Mouse (Mus musculus) heart, embryonic 16.5 days (tissue): ENCODE measurements around the gene Tiam2. TPM values are rescaled to one million over a fixed set of nuclear protein-coding genes. Genes with fewer than 3 reads are reported as not detected.

Experiments used
- ATAC-seq: fragments of 200-750 bp; cut with Nextera tagmentation; replicated peaks from 2 replicates; pipeline ENCODE4 v1.8.0; 2017; ENCODE audit warnings: moderate number of reproducible peaks; ENCODE audit not compliant: insufficient read depth, low FRiP score; ENCODE audit errors: extremely low read depth
- H3K27ac ChIP-seq: fragments of 300-500 bp; sonication (generic); 2 replicates; pipeline ENCODE4 v1.5.1; 2014; ENCODE audit warnings: mild to moderate bottlenecking, low read length, control low read depth, moderate library complexity
- H3K27me3 ChIP-seq: fragments of 300-500 bp; sonication (generic); 2 replicates; pipeline ENCODE4 v1.6.1; 2014; ENCODE audit warnings: low read length, mixed read lengths; ENCODE audit not compliant: control insufficient read depth, insufficient read depth
- H3K36me3 ChIP-seq: fragments of 300-500 bp; sonication (generic); 2 replicates; pipeline ENCODE4 v1.6.1; 2014; ENCODE audit not compliant: control insufficient read depth, insufficient read depth
- H3K4me1 ChIP-seq: fragments of 300-500 bp; sonication (generic); 2 replicates; pipeline ENCODE4 v1.6.1; 2014; ENCODE audit warnings: low read length, mixed read lengths; ENCODE audit not compliant: control insufficient read depth, insufficient read depth
- H3K4me2 ChIP-seq: fragments of 300-500 bp; sonication (generic); 2 replicates; pipeline ENCODE4 v1.6.1; 2014; ENCODE audit warnings: low read depth, mild to moderate bottlenecking, control low read depth, low read length
- H3K4me3 ChIP-seq: fragments of 300-500 bp; sonication (generic); 2 replicates; pipeline ENCODE4 v1.5.1; 2014; ENCODE audit warnings: mild to moderate bottlenecking, control low read depth, low read length
- H3K9ac ChIP-seq: fragments of 300-500 bp; sonication (generic); 2 replicates; pipeline ENCODE4 v1.6.1; 2014; ENCODE audit warnings: low read length, control low read depth
- H3K9me3 ChIP-seq: fragments of 300-500 bp; sonication (generic); replicated peaks from 2 replicates; pipeline ENCODE4 v1.6.1; 2016; ENCODE audit warnings: low read length; ENCODE audit not compliant: control insufficient read depth
- WGBS: fragments of 180-500 bp; shearing (Covaris S2); extraction: QIAGEN DNeasy Blood & Tissue Kit; methylation state at CpG from one replicate; pipeline ENCODE4 v1.1.7; 2014; 5-methylcytosine and 5-hydroxymethylcytosine counted together
- polyA plus RNA-seq: library from polyadenylated mRNA; unstranded; fragments of >200 nt; fragmentation: Nextera tagmentation; extraction: Ambion mirVana; gene quantifications from 2 replicates; pipeline ENCODE4 v1.2.1, GENCODE M21; 2015

Tiam2 gene
- polyA plus RNA-seq = 3.5 and 3.9 TPM in 2 replicates

DNA sequence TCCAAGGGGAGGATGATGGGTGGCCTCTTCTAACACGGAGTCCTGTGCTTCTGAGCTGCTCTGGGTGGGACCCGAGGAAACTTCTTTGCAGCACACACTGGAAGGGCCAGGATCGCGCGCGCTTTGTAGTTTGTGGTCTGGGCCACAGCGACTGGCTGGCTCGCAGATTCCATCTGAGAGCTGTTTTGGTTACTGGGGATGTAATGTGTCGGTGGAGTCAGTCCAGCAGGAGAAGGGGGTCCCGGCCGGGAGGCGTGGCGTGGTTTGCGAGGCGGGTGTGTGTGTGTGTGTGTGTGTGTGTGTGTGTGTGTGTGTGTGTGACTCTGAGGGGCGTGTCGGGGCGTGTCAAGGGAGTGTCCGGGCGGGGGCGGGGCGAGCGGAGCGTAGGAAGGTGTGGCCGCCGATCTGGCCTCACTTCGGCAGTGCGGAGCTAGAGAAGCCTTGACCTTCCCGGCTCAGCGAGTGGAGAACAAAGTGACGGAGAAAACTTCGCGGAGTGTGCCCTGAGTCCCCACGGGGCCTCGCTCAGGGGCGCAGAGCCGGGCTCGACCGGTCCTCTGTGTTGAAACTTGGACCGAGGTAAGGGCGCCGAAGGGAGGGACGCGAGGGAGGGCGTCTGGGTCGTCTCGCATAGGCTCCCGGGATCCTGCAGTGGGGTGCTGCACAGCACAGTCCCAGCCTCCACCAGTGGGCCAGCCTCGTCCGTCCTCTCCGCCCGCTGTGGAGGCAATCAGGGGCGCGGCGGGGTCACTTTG is at the start of gene Tiam2:
Gene Tiam2 (plus strand): TSS at position 426 of the 755 bp plus-strand sequence.
- Histone ChIP-seq H3K4me3 (peak within 1 kb of the TSS; percentile 80), H3K27ac (no peak within 1 kb of the TSS), H3K9ac (peak within 1 kb of the TSS; percentile 81), H3K4me1 (0 out of 2 replicates have a peak, but pooled peaks cover 6% of the 10 kb centered on the region), H3K4me2 (peak within 1 kb of the TSS; percentile 86), H3K27me3 (no peaks in the 10 kb centered on the region; the same call in 1 of the 2 replicates), H3K9me3 (no peaks in the 10 kb centered on the region), H3K36me3 (no peaks in the 10 kb centered on the region)
- peak; percentile 91 for ATAC-seq
- under 1% methylated on average over 55 of the region's 55 CpGs for WGBS

DNA sequence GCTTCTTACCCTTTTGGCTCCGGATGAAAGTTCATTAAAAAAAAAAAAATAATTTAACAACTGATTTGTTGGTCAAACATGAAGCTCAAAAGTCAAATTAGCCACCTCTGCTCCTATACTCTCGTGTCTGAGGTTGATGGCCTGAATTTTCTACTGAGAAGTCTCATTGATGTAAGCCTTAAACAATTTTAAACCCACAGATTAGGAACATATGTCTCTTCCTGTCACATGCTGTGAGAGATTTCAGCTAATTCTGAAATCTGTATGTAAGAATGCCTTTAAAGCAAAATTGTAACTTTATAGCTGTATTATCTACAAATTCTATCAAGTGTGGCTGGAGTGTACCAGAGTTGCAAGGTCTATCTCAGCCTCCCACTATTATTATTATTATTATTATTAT is 46.1 kb upstream of the Tiam2 start:
- WGBS = 72% methylated on average over 2 of the region's 2 CpGs
- H3K4me2 ChIP-seq = no peak overlapping the region
- no peak for ATAC-seq
- no peak overlapping the region for H3K9ac ChIP-seq
- H3K36me3 ChIP-seq = no peaks in the 10 kb centered on the region
- no peak overlapping the region for H3K4me3 ChIP-seq
- no peaks in the 10 kb centered on the region for H3K9me3 ChIP-seq
- peaks cover 7% of the 10 kb centered on the region; the same call in 1 of the 2 replicates for H3K4me1 ChIP-seq
- no peak overlapping the region for H3K27ac ChIP-seq
- H3K27me3 ChIP-seq = no peaks in the 10 kb centered on the region

DNA sequence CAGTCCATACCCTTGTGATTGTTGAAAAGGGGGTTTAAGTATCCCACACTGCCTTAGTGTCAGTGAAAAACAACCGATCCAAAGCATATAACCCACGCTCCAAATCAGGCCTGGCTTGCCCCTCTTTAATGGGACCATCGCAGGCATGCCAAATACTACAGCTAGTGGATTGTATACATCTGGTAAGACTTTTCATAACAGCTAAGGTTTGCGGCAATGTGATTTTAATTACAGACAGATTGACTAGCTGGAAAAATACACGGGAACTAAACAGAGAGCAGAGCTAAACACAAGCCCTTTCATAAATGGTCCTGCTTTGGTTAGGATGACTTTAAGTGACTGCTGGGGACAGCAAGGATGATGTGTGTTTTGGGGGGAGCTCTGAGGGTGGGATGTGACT is 44.4 kb upstream of the Tiam2 start:
- ATAC-seq = no peak
- Histone ChIP-seq H3K27ac (no peak overlapping the region), H3K9me3 (no peaks in the 10 kb centered on the region), H3K27me3 (no peaks in the 10 kb centered on the region), H3K4me2 (no peak overlapping the region), H3K4me1 (peaks cover 8% of the 10 kb centered on the region; the same call in 1 of the 2 replicates), H3K4me3 (no peak overlapping the region), H3K36me3 (no peaks in the 10 kb centered on the region), H3K9ac (no peak overlapping the region)
- 77% methylated on average over 5 of the region's 5 CpGs for WGBS

DNA sequence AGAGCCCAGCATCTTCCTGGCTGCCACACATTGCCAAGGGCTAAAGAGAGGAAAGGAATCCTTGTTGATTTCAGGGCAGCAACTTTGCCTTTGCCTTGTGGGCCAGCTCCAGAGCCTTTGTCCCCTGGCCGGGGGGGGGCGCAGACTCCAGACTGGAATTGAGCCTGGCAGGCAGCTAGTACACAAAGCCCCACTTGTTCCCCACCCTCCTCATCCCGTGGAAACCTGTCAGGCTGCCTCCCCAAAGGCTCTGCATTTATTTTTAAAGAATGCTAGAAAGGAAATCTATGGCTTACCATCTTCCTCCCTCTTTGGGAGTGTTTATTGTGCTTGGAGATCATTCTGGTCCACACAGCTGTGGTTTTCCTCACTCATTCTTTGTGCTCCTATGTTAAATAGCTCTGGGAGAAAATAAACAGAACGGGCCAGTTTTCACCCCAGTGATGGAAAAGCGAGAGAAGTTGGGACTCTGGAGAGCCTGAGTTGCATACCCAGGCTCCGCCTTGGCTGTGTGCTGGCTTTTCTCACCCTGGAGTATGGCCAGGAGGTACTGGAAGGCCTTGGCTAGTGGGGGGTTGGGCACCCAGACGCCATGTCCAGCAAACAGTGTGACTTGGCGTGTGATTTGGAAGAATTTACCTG is 41.2 kb upstream of the Tiam2 start:
- Histone ChIP-seq H3K27me3 (no peaks in the 10 kb centered on the region), H3K4me1 (peaks cover 5% of the 10 kb centered on the region; the same call in 1 of the 2 replicates), H3K36me3 (no peaks in the 10 kb centered on the region), H3K4me3 (no peak overlapping the region), H3K4me2 (no peak overlapping the region), H3K9me3 (no peaks in the 10 kb centered on the region), H3K9ac (no peak overlapping the region), H3K27ac (no peak overlapping the region)
- WGBS = 37% methylated on average over 8 of the region's 8 CpGs
- no peak for ATAC-seq

DNA sequence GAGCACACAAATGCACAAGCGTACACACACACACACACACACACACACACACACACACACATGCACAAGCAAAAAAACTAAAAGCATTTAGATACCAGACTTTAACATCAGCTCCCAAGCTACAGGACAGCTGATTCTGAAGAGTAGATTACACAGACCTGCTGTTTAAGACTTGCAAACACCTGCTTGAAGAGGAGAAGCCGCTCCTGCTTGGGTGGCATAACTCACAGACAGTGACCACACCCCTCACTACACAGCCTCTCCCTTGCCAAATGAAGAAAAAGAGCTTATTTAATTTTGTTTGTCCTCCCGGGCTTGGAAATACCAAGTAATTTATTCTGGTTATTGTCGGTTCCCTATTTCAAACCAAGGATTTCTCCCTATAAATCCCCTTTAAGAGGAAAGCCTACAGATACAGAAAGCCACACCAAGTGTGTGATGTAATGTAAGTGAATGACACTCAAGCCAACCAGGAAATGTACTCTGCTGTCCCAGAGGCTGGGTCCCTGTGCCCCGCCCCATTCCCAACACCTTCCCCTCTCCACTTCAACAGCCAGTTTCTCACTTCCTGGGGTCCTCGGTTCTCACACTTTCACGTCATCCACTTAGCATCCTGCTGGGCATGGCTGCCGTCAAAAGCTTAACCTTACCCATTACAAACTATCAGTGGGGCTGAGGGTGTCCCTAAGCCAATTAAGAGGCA is 40.1 kb upstream of the Tiam2 start:
- Histone ChIP-seq H3K4me1 (peaks cover 3% of the 10 kb centered on the region; the same call in 1 of the 2 replicates), H3K9ac (no peak overlapping the region), H3K27me3 (no peaks in the 10 kb centered on the region), H3K4me3 (no peak overlapping the region), H3K27ac (no peak overlapping the region), H3K4me2 (no peak overlapping the region), H3K9me3 (no peaks in the 10 kb centered on the region), H3K36me3 (no peaks in the 10 kb centered on the region)
- ATAC-seq = no peak
- WGBS = 62% methylated on average over 8 of the region's 8 CpGs

DNA sequence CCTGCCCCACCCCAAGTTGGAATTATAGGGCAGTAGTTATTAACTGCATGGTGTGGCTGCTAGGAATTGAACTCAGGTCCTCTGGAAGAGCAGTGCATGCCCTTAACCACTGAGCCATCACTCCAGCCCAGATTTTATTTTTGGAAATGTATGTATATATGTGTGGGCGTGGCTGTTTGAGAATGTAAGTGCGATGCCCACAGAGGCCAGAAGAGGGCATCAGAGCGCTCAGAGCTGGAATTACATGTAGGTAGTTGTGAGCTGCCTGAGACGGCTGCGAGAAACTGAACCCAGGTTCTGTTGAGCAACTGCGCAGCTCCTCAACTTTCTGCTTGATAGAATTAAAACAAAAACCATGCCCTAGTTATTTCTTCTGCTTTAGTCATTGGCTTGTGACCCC is 38.0 kb upstream of the Tiam2 start:
- no peak for ATAC-seq
- Histone ChIP-seq H3K4me1 (peaks cover 3% of the 10 kb centered on the region; the same call in 1 of the 2 replicates), H3K27ac (no peak overlapping the region)

DNA sequence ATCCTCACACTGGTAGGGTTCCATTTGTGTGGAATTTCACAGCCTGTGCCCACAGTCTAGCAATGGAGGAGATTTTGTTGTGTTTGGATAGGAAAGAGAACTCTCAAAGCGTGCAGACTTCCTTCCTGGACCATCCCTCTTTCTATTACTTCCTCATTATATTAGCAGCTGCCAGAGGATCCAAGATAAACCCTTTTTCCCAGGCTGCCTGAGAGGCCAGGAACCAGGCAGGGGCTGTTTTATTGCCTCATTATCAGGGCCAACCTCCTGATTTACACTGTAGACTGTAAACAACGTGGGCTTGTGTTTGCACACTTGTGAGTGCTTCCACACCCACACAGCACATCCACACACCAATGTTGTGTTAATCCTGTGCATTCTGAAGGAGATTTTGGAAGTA is 31.3 kb upstream of the Tiam2 start:
- H3K27ac ChIP-seq = no peak overlapping the region
- no peak for ATAC-seq

More for the DNA sequence above, 38.0 kb upstream of the Tiam2 start:
- no peaks in the 10 kb centered on the region for H3K36me3 ChIP-seq
- no peaks in the 10 kb centered on the region for H3K27me3 ChIP-seq
- no peak overlapping the region for H3K4me3 ChIP-seq
- no peak overlapping the region for H3K4me2 ChIP-seq
- 24% methylated on average over 6 of the region's 6 CpGs for WGBS
- no peaks in the 10 kb centered on the region for H3K9me3 ChIP-seq
- H3K9ac ChIP-seq = no peak overlapping the region

DNA sequence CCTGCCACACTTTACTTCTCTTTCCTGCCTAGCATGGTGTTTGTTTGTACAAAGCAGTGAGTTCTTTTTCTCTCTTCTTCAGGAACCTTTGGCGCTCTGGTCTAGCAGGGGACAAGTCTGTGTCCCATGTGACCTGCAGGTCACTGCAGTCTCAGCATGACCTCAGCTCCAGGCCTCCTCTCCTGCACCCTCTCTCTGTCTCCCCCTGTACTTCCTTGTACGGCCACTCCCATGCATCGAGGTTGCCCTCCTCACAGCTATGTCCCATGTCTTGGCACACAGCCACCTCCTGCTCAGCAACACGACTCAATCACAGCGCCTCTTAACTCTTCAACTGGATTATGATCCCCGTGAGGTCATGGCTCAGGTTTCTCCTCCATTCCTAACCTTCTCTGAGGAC is 26.9 kb upstream of the Tiam2 start:
- no peak; the same call in 1 of the 2 replicates for ATAC-seq
- no peak overlapping the region for H3K4me2 ChIP-seq
- no peaks in the 10 kb centered on the region for H3K36me3 ChIP-seq
- H3K4me3 ChIP-seq = no peak overlapping the region
- H3K27ac ChIP-seq = no peak overlapping the region
- 33% methylated on average over 6 of the region's 6 CpGs for WGBS
- H3K9me3 ChIP-seq = no peaks in the 10 kb centered on the region
- no peaks in the 10 kb centered on the region for H3K27me3 ChIP-seq
- H3K9ac ChIP-seq = no peak overlapping the region
- 0 out of 2 replicates have a peak, but pooled peaks cover 2% of the 10 kb centered on the region for H3K4me1 ChIP-seq

More for the DNA sequence above, 31.3 kb upstream of the Tiam2 start:
- Histone ChIP-seq H3K4me2 (no peak overlapping the region), H3K9me3 (no peaks in the 10 kb centered on the region), H3K36me3 (no peaks in the 10 kb centered on the region), H3K4me3 (no peak overlapping the region), H3K4me1 (0 out of 2 replicates have a peak, but pooled peaks cover 2% of the 10 kb centered on the region), H3K9ac (no peak overlapping the region), H3K27me3 (no peaks in the 10 kb centered on the region)
- 31% methylated on average over 2 of the region's 2 CpGs for WGBS
